Mouse (Mus musculus) activated CD4-positive, CD25-positive, alpha-beta regulatory T cell, adult 4 months (primary cell): ENCODE results near the gene Pih1d1. TPM values are rescaled to one million over a fixed set of nuclear protein-coding genes. Genes with fewer than 3 reads are reported as not detected.
A peak's percentile ranks its signal among the peaks of the same experiment; 100 is the strongest.

Experiments
- ATAC-seq: one replicate; pipeline ENCODE4 v1.8.0; 2017
- polyA plus RNA-seq, 2 experiments: library from polyadenylated mRNA; unstranded; fragments of 100-300 nt; shearing (Covaris generic); gene quantifications; one replicate each; pipeline ENCODE4 v1.2.1; 2017

Pih1d1 gene
- polyA plus RNA-seq, 2 experiments from 2014 or later, result 44.4 to 53.0 TPM

DNA sequence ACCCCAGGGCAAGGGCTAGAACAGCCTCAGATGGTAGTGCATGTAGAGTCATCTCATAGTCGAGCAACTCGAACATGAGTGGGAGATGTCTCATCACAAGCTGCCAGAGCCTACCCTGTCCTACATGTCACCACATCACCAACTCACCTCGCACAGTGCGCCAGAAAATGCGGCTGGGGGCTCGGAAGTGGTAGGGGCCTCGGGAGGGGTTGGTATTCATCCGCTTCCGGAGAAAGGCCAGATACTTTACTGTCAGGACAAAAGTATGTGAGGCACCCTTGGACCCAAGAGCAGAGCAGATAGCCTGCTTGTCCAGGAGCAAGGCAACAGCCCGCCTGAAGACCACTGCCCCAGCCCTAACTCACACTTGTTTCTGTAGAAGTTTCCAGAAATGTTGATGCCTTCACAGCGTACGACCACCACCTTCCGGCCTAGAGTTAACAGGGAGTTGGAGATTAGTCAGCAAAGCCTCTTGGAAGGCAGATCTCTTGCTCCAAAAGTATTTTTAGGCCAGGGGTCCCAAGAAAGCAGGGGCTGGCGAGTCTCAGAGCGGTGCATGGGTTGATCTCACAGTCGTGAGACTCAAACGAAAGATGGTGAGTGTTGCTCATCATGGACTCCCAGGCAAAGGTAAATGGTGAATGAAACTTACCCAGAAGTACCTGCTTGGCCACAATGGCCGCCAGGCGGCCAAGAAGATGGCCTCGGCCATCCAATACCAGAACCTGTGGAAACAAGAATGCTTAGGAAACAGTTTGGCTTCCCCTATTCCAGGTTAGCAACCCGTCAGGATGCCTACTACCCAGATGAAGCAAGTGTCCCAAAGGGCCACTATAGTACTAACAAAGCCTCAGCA lies 27.0 kb upstream of the Pih1d1 start:
- ATAC-seq, result no peak

DNA sequence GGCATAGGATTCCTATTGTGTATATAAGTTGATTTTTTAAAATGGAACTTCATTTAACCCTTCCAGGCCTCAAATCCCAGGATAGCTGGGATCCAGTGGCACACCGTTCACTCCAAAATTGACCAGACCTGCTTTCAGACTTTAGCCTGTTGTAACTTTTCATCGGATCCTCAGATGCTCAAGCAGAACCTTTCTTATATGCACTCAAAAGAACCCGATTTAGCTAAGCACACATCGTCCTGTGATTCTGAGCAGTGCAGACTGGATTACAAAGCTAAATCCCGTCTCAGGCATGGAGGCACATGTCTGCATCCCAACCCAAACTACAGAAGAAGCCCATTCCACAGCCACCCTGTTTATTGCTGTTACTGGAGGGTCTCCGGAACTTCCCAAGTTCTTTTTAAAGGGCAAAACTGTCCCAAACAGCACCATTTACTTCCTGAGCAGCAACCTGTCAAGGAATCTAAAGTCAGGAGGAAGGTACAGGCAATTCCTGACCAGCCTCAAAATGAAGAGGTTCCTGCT lies 26.3 kb upstream of the Pih1d1 start:
- no peak for ATAC-seq

DNA sequence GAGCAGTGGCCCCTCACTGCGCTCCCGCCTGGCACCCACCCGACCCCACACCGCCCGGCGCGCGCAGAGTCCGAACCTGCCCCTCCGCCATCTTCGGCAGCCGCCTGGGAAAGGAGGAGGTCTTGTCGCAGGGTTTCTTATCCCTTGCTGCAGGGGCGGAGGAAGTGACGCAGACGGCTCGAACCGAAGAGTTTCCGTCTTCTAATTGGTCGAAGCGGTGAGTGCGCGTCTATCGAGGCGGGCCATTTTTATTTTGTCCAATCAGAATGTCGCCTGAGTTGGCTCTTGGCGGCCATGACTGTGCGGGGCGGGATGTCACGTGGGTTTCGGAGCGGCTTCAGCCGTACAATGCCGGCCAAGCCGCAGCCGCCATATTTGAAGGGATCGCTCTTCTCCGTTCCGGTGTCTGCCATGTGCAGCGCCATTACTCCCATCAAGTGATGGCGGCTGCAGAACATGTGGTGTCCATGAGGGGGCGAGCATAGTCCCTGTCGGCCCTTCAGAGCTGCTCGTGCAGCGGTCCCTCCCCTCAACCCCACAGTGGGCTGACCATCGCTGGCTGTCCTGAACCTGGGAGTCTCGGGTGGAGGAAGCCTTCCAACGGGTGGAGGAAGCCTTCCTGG lies 25.4 kb upstream of the Pih1d1 start, which contains the start of gene Rpl13a:
Rpl13a (minus strand) TSS at position 138 of the 623 bp plus-strand sequence.
- ATAC-seq, result peak; percentile 81

DNA sequence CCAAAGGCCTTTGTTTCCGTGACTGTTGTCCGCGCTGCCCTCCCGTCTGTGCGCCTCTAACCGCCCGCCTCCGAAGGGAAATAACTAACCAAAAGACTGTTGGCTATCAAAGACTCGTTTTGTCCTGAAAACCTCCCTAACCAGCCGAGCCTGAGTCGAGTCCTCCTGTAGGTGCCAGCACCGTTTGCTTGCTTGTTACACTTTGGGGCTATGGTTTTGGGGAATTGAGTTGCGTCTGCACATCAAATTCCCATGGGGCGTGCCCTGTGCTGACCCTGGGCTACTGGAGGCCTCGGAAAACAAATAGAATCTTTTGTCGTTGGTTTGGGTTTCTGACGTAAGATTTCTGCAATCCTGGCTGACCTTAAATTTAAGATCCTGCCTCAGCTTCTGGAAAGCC lies 24.8 kb upstream of the Pih1d1 start:
- no peak for ATAC-seq

DNA sequence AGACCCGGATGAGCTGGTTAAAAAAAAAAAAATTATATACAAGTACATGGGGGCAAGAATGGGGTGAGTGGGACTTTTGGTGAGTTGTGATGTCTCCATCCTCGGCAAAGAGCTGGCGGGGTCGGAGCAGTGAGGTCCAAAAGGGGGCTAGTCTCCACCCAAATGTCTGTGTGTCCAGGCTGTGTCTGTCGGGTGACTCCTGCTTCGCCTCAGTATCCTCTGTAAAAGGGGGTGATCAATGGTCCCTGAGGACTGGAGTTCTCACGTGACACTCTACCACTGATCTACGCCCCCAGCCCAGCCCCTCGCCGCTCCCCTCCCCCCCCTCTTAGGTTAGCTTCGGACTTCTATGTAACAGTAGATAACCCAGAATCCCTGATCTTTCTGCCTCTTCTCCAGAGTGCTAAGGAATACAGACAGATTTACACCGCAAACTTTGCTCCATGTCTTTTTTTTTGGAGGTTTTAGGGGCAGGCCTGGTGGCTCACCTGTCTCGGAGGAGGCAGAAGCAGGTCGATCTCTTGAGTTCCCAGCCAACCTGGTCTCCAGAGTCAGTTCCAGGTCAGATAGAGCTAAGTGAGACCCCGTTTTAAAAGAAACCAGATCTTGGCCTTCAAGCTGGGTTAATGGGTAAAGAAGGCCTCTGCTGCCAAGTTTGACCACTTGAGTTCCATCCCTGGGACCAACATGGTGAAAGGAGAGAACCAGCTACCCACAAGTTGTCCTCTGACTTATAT lies 24.2 kb upstream of the Pih1d1 start:
- ATAC-seq, result no peak

DNA sequence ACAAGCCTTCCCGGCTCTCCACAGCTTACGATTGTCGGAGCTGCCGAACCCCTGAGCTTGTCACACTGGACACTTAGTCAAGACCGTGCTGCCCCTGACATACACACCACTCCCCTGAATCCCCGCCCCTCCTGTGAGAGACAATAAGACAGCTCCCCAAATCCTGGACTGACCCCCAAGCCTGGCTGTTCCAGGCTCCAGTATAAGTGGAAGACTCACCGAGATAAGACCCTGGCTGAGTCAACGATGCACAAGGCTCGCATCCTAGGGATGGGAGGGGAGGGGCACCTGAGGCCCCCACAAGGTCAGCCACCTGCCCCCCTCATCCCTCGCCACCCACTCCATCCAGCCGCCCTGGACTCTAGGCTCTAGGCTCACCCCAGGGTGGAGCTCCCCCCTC lies 22.3 kb upstream of the Pih1d1 start:
- ATAC-seq, result no peak

DNA sequence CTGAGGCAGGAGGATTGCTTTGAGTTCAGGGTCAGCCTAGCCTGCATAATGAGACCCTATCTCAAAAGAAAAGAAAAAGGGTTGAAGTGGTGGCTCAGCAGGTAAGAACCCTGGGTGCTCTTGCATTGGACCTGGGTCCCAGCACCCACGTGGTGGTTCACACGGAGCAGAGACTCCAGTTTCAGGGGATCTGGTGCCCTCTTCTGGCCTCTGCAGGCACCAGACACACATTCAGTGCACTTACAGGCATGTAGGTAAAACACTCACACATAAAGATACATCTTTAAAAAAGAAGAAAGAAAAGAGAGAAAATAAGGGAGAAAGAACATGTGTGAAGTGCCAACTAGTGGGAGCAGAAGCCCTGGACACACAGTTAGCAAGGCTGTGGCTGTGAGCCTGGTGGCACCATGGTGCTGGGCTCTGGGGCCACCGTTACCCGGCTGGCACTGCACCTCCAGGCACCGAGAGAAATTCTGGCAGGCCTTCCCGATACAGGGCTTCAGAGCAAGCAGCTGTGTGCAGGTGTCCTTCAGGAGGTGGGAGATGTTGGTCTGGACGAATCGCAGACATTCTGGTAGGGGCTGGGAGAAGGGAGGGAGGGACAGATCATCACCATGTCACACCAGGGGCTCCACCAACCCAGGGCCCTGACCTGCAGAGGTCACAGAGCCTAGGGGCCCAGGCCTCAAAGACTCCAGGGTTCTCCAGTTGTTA lies 20.5 kb upstream of the Pih1d1 start:
- no peak for ATAC-seq

DNA sequence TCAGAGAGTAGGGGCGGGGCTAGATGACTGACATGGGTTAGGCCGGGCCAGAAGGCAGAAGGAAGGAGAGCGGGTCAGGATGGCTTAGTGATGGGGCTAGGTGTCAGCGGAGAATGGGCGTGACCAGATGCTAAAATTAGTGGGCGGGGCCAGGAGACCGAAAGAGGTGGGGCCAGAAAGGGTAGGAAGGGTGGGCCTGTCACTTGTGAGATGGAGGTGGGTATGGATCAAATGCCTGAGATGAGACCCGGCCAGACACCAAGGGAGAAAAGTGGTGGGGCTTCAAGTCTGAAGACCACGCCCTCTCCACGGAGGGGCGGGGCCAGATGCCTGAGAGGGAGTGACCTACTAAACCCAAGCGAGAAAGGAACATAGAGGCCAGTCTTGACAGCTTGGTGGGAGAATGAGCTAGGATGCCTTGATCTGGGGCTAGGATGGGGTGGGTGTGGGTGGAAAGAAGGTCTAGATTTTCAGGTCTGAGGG lies 19.5 kb upstream of the Pih1d1 start:
- no peak for ATAC-seq

DNA sequence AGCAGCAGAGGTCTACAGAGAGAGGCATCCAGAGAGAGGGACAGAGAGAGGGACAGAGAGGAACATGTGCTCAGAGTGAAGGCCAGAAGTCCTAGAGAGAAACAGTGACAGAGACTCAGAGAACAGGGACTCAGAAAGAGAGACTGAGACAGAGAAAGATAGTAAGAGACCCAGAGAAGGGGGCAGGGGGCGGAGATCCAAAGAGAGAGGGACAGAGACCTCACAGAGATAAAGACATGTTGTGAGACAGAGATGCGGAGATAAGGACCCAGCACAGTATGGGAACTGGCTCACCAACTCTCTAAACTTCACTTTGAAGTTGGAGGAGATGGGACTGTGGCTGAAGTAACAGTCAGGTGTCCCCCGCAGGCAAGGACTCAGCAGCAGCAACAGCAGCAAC lies 18.7 kb upstream of the Pih1d1 start:
- no peak for ATAC-seq

DNA sequence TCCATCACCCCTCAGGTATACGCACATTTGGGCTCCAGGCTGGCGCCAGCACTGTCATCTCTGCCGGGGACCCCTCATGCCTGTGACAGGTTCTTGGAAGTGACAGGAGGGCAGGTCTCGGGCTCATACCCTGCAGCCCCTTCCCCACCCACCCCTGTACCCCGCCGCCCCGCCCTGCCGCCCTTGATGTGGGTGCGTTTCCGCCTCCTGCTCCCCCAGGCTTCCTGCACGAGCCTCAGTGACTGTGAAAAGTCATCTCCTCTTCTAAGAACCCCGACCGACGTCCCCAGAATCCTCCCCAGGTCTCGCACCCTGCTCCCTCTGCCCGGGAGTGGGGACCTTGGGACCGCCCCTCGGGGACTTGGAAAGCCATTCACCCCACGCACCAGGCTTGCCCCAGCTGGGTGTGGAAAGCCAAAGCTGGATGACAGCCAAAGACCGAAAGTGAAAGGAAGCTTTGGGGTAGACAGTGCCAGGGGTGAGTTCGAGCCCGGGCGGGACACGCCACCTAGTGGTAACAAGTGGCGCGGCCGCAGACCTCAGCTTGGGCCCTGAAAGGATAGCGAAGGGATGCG lies 18.0 kb upstream of the Pih1d1 start, which contains the start of the genes Gm45713 and Flt3l:
Gm45713 (minus strand) TSS at position 239 of the 575 bp plus-strand sequence.
Flt3l (minus strand) TSS at position 440 of the 575 bp plus-strand sequence.
- ATAC-seq, result peak; percentile 81

DNA sequence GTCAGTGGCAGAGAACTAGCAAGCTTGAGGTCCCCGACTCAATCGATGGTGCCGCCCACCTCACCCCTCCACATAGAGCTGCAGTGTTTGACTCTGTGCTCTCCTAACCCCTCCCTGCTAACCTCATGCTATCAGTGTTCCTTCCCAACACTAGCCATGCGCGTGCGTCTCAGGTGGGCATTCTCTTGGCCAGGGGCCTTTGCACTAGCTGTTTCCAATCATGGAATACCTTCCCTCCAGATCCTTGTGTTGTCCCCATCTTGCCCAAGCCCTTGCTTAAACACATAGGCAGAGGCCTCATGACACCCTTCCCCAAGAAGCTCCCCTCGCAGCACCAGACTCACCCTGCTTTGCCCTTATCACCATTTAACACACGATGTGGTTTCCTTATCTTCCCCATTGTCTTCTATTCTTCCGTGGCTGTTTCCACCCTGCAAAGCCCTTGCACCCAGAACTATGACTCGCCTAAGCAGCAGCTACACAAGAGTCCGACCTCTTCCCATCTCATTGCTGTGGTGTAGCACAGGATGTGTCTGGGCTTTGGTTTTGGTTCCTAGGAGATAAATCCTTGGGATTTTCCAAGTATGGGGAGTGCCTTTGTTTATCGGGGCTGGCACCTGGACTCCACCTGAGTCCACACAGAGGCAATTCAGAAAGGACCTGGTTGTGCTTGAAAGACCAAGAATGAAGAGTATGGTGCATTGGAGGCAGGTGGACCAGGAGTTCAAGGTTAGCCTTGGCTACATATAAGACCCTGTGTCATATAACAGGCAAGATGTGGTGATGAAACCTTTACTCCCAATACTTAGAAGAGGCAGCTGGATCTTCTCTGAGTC lies 16.7 kb upstream of the Pih1d1 start:
- peak; percentile 12 for ATAC-seq

DNA sequence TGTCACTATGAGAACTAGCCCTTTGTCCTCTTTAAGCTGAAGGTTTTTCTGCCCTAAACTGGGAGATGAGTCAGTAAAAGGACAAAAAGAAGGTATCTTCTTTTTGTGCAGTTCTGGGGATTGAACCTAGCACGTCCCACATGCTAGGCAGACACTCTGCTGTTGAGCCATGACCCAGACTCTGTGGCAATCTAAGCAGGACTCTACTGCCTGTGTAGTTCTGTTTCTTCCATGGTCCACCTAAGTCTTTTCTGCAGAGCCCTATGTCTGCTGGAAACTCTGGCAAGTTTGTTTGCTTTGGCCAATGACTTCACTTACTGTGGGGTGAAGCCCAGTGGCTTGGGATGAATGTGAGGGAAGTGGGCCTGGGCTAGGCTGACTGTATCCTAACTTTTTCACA lies 15.7 kb upstream of the Pih1d1 start:
- ATAC-seq, result no peak

DNA sequence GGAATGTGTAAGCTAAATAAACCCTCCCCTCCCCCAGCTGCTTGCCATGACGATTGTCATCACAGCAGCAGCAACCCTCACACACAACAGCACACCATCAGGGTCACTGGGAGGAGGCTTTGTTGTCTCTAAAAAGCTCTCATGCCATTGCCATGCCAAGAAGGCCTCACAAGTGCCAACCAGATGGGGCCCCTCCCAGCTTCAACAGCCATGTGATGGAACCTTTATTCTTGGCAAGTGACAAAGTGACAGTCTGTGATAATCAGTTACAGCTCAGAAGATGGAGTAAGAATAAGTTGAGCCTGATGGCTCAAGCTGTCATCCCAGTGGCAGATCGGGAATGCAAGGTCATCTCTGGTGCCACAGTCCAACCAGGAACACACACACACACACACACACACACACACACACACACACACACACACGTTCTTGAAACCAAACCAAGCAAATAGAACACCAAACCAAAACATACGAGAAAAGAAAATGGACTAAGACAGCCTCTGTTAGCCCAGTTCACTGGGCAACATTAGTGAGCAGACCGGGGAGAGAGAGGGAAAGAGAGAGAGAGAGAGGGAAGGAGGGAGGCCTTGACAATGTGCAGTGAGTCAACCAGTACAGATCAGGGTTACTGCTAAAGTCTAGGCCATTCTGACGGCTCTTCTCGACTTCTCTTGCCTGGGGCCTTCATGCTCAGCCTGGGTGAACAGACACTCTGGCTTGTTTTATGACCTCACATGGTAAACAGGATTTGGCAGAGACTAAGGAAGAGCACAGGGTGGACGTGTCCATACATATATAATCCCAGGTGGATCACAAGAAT lies 14.0 kb upstream of the Pih1d1 start:
- no peak for ATAC-seq

DNA sequence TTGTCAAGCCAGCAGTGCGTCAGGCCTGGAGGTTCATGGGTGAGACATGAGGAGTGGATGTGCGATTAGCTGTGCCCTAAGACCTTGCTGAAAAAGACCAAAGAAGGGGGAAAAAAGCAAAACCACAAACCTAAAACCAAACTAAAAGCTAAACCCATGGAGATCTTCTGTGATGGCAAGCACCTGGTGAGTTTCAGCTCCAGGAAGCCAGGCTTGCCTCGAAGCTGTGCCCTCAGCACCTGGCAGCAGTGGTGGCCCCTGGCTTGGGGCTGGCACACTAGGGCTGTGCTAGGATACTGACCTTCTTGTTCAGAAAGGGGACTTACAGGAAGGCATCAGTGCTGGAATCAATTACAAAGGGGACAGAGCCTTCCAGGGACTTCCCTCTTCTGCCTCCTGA lies 12.8 kb upstream of the Pih1d1 start:
- ATAC-seq, result no peak

DNA sequence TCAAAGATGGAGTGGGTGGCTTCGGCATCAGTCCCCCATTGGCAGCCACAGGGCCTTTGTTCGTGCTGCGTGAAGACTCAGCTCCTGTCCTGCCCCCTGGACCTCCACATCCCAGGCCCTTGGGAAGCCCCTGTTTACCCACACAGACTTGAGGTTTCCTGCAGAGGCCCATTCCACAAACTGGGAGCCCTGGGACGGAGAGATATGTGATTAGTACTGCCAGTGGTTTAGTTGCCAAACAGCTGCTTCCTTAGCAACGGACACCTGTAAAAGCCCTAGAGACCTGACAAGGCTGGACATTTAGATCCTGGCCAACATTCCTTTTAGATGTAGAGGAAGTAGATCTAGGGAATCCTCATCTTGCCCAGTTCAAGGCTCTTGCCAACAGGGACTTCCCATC lies 12.2 kb upstream of the Pih1d1 start:
- ATAC-seq, result no peak

DNA sequence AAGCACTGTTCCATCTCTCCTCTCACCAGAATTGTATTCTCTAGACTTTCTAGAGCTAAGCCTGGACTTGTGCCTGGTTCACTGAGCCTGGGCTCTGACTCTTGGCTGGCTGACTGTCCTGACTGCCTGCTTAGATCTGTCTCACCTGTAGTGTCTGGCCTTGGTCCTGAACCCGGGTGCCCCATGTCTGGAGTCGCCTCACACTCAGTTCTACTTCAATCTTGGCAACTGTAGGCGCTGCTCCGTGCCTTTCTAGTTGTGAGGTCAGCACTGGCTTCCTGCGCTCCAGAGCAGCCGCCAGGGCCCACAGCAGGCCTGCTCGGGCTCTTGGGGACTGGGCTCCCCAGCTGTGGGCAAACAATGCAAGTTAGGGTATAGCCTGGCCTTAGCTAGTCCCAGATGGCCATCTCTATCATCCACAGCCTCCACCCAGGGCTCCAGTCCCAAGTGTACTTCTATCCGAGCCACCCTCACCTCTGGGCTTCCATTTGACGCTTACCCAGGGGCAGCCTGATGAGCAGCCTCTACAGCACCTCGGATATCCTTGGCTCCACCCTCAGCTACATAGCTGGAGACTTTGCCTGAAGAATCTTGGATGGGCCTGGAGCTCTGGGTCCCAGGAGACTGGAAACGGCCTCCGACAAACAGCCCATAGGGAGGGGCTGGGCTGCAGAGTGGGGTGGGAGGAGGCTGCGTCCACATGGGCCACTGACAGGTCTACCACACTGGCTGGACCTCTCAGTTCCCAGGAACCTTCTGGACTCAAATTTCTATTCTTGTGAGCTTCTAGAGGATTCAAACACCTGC lies 9.5 kb upstream of the Pih1d1 start:
- ATAC-seq, result no peak

DNA sequence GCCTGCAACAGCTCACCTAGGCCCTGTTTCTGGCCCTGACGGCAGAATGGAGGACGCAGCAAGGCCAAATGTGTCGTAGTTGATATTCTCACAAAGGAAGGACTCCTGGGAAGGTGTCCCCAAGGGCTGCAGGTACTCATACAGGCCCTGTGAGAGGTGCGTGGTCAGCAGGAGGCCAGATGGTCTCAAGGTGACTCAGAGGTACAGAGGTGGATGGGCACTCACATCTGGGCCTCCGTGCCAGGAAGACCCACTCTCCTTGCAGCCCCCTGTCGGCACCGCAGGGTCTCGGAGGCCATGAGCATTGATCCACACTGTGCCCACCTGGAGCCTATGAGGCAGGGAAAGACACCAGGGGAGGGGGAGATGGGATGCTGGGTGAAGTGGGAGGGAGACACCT lies 8.6 kb upstream of the Pih1d1 start:
- ATAC-seq, result no peak

DNA sequence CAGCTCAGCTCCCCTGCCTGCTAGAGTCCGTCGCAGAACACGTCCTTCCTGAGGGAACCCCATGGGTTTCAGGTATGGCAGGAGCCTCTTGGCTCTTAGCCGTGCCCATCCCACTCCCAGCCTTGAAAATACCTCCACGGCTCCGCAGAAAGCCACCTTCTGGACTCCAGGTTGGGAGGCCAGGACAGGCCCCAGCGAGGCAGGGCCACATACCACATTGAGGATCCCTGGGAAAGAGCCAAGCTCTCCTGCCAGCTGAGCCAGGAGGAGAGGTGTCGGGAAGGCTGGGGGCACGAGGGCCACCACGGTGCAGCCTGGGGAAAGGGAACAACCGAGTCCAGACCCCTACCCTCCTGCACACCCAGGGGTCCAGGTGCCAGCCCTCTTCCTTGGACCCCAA lies 6.8 kb upstream of the Pih1d1 start:
- no peak for ATAC-seq

DNA sequence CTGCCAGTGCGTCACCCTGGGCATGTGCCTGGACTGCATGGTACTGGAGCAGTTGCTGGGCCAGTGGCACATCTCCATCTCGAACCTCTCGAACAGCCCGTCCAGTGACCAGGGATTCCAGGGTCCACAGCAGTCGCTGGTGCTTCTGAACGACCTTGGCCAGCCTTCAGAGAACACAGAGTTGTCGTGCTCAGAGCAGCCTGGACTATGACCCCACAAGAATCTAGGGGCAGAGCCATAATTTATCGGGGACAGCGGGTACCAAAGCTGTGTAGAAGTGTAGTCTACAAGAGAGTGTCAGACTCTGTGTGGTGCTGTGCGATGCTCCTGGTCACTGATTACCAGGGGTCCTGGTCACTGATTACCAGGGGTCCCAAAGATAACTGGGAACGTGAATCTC lies 6.2 kb upstream of the Pih1d1 start:
- ATAC-seq, result no peak
